Mouse (Mus musculus): Measurements from ENCODE around the gene Catsperd.
"Not testable (repeated sequence)": the region's sequence is repeated elsewhere in the genome, so short reads cannot be mapped to it uniquely, and the experiment has no call there.

Catsperd gene

GRCm38 (mm10) chr17:56613236-56613844 is 14.6 kb upstream of the Catsperd start, which contains the start of gene Rpl36:
Gene Rpl36, plus strand, starts transcription at chr17:56613416.
- DNase-seq = peak; percentile 98

- DNase-seq = peak; percentile 51
These were observed 14.1 kb upstream of the Catsperd start for GRCm38 (mm10) chr17:56613893-56614292.

GRCm38 (mm10) chr17:56614391-56615135 is 13.4 kb upstream of the Catsperd start:
- DNase-seq = peak; percentile 49

GRCm38 (mm10) chr17:56615136-56615784 is 12.7 kb upstream of the Catsperd start:
- DNase-seq = no peak

GRCm38 (mm10) chr17:56615792-56616191 is 12.2 kb upstream of the Catsperd start:
- no peak for DNase-seq

GRCm38 (mm10) chr17:56616725-56617124 is 11.2 kb upstream of the Catsperd start:
- DNase-seq = no peak

- DNase-seq = no peak
These were observed 10.3 kb upstream of the Catsperd start for GRCm38 (mm10) chr17:56617628-56618027.

- DNase-seq = no peak
These were observed 2.4 kb upstream of the Catsperd start for GRCm38 (mm10) chr17:56625495-56625894.

GRCm38 (mm10) chr17:56626260-56626659 is 1.7 kb upstream of the Catsperd start:
- no peak for DNase-seq

GRCm38 (mm10) chr17:56626754-56627470 is 1.0 kb upstream of the Catsperd start, which contains the start of gene Lonp1:
Gene Lonp1, minus strand, starts transcription at chr17:56626887.
- peak; percentile 99 for DNase-seq

GRCm38 (mm10) chr17:56629800-56630781 is 2.1 kb downstream of the Catsperd start:
- DNase-seq = not testable (repeated sequence)

GRCm38 (mm10) chr17:56631807-56632206 is 3.9 kb downstream of the Catsperd start:
- DNase-seq = no peak

- no peak for DNase-seq
These were observed 6.1 kb downstream of the Catsperd start for GRCm38 (mm10) chr17:56634023-56634422.

- DNase-seq = no peak
These were observed 15.3 kb downstream of the Catsperd start for GRCm38 (mm10) chr17:56643237-56643636.

- no peak for DNase-seq
These were observed 19.6 kb downstream of the Catsperd start for GRCm38 (mm10) chr17:56647546-56647945.

- peak; percentile 53 for DNase-seq
These were observed 23.9 kb downstream of the Catsperd start for GRCm38 (mm10) chr17:56651801-56652200.

- no peak for DNase-seq
These were observed 26.8 kb downstream of the Catsperd start for GRCm38 (mm10) chr17:56654771-56655170.

- no peak for DNase-seq
These were observed 27.4 kb downstream of the Catsperd start for GRCm38 (mm10) chr17:56655311-56655710.

GRCm38 (mm10) chr17:56656171-56656570 is 28.2 kb downstream of the Catsperd start:
- no peak for DNase-seq

GRCm38 (mm10) chr17:56663659-56664058 is 35.7 kb downstream of the Catsperd start:
- no peak for DNase-seq

GRCm38 (mm10) chr17:56664333-56664732 is 36.4 kb downstream of the Catsperd start:
- no peak for DNase-seq

GRCm38 (mm10) chr17:56666384-56666783 is 38.4 kb downstream of the Catsperd start:
- no peak for DNase-seq
